20 mouse cellular contexts compared by ENCODE assay signal in genomic region chr4:83018111-83019105, GRCm38 (mm10). TPM values are rescaled to one million over a fixed set of nuclear protein-coding genes. Genes with fewer than 3 reads are reported as not detected.
DNase-seq lines count a peak whose midpoint lies in the region; ATAC-seq and TF ChIP-seq lines count a peak whose summit lies in the region.
"Had no signal": no experiment of that assay in that cellular context is flagged by ENCODE, and none has a peak within 500 bp of the region (broad histone marks: within the 10 kb centered on the region; RNA-seq: fewer than 3 reads in every experiment).

No protein-coding gene starts in this region.

- H3K9me3 ChIP-seq in forebrain, embryonic 16.5 days (ENCODE audit: control insufficient read depth, low read length), result no peaks in the 10 kb centered on the region
- H3K9me3 ChIP-seq in forebrain, embryonic 12.5 days, result no peaks in the 10 kb centered on the region
- H3K9me3 ChIP-seq in lung, embryonic 14.5 days (ENCODE audit: low read depth, low read length), result no peaks in the 10 kb centered on the region
- no peaks in the 10 kb centered on the region for H3K9me3 ChIP-seq in neural tube, embryonic 15.5 days (replicated peaks)
- H3K9me3 ChIP-seq: heart, embryonic 10.5 days; liver, embryonic 12.5 days had no signal

- peaks cover 17% of the 10 kb centered on the region for H3K4me1 ChIP-seq in forebrain, embryonic 16.5 days (replicated peaks; ENCODE audit: control insufficient read depth, insufficient read depth, low read length)
- peaks cover 17% of the 10 kb centered on the region for H3K4me1 ChIP-seq in forebrain, embryonic 12.5 days
- no peaks in the 10 kb centered on the region for H3K4me1 ChIP-seq in lung, embryonic 14.5 days (ENCODE audit: insufficient read depth)
- peaks cover 14% of the 10 kb centered on the region for H3K4me1 ChIP-seq in neural tube, embryonic 15.5 days
- H3K4me1 ChIP-seq: liver, embryonic 12.5 days had no signal

- no peak overlapping the region for H3K9ac ChIP-seq in forebrain, embryonic 16.5 days (replicated peaks; ENCODE audit: low read depth, low read length)
- no peak overlapping the region for H3K9ac ChIP-seq in forebrain, embryonic 12.5 days
- H3K9ac ChIP-seq in lung, embryonic 14.5 days, result no peak overlapping the region
- H3K9ac ChIP-seq in neural tube, embryonic 15.5 days (replicated peaks), result no peak overlapping the region
- H3K9ac ChIP-seq: liver, embryonic 12.5 days had no signal

- intact Hi-C loops in left cerebral cortex, postnatal 14 days (cut with DNase I), result no loop called here

- H3K27ac ChIP-seq in forebrain, embryonic 16.5 days (ENCODE audit: low read length), result no peak overlapping the region
- H3K27ac ChIP-seq in forebrain, embryonic 12.5 days, result no peak overlapping the region
- no peak overlapping the region for H3K27ac ChIP-seq in lung, embryonic 14.5 days (ENCODE audit: low read depth)
- H3K27ac ChIP-seq in neural tube, embryonic 15.5 days (replicated peaks), result no peak overlapping the region
- H3K27ac ChIP-seq: heart, embryonic 10.5 days; layer of hippocampus, adult 2 months; liver, embryonic 12.5 days; macrophage had no signal

- H3K27me3 ChIP-seq in forebrain, embryonic 16.5 days (replicated peaks; ENCODE audit: control insufficient read depth, insufficient read depth, low read length), result no peaks in the 10 kb centered on the region
- H3K27me3 ChIP-seq in forebrain, embryonic 12.5 days, result peaks cover 10% of the 10 kb centered on the region
- H3K27me3 ChIP-seq in lung, embryonic 14.5 days (ENCODE audit: insufficient read depth, low read length), result no peaks in the 10 kb centered on the region
- H3K27me3 ChIP-seq in neural tube, embryonic 15.5 days (replicated peaks), result no peaks in the 10 kb centered on the region
- H3K27me3 ChIP-seq: liver, embryonic 12.5 days had no signal

- 0 out of 2 replicates have a peak, but pooled peaks have one; percentile 26 for ATAC-seq in forebrain, embryonic 16.5 days
- no peak for ATAC-seq in forebrain, embryonic 12.5 days (ENCODE audit: low FRiP score)
- ATAC-seq in lung, embryonic 14.5 days (ENCODE audit: insufficient read depth), result no peak
- peak; percentile 68 for ATAC-seq in neural tube, embryonic 15.5 days (ENCODE audit: low FRiP score)
- ATAC-seq: liver, embryonic 12.5 days had no signal

- H3K4me3 ChIP-seq in forebrain, embryonic 16.5 days (replicated peaks; ENCODE audit: low read length), result no peak overlapping the region
- no peak overlapping the region for H3K4me3 ChIP-seq in forebrain, embryonic 12.5 days (replicated peaks)
- H3K4me3 ChIP-seq in lung, embryonic 14.5 days (ENCODE audit: low read depth, low read length), result no peak overlapping the region
- H3K4me3 ChIP-seq in neural tube, embryonic 15.5 days (replicated peaks), result no peak overlapping the region
- H3K4me3 ChIP-seq: heart, embryonic 10.5 days; layer of hippocampus, adult 2 months; liver, embryonic 12.5 days; myocyte had no signal

- DNase-seq in lung, embryonic 14.5 days, result peak; percentile 79
- DNase-seq in lung, postnatal 4 days, result no peak
- peak; percentile 87 for DNase-seq in Muller cell, postnatal 12 days (ENCODE audit: inconsistent ontology term)
- DNase-seq in left cerebral cortex, postnatal 14 days (ENCODE audit: low spot score in 2 of 2), result no peak
- DNase-seq: cerebellum, adult 9-11 months; gastrocnemius, postnatal 36 days; heart, postnatal 10 days; kidney, adult 18-20 months; spleen, adult 18-20 months; thymus, adult 18-20 months had no signal

- WGBS in forebrain, embryonic 16.5 days, result 21% methylated on average over 8 of the region's 8 CpGs
- WGBS in forebrain, embryonic 12.5 days, result 30% methylated on average over 8 of the region's 8 CpGs
- 59% methylated on average over 8 of the region's 8 CpGs for WGBS in lung, embryonic 14.5 days
- WGBS in neural tube, embryonic 15.5 days, result 34% methylated on average over 8 of the region's 8 CpGs

- no peak for TF ChIP-seq CTCF in lung, embryonic 14.5 days (IDR thresholded peaks at IDR 0.05; ENCODE audit: low read depth)

- H3K4me2 ChIP-seq in forebrain, embryonic 16.5 days (ENCODE audit: low read length), result no peak overlapping the region
- H3K4me2 ChIP-seq in forebrain, embryonic 12.5 days, result no peak overlapping the region
- no peak overlapping the region for H3K4me2 ChIP-seq in lung, embryonic 14.5 days
- no peak overlapping the region for H3K4me2 ChIP-seq in neural tube, embryonic 15.5 days
- H3K4me2 ChIP-seq: liver, embryonic 12.5 days; midbrain, embryonic 11.5 days had no signal

- no peaks in the 10 kb centered on the region for H3K36me3 ChIP-seq in forebrain, embryonic 16.5 days (ENCODE audit: control insufficient read depth, insufficient read depth)
- no peaks in the 10 kb centered on the region for H3K36me3 ChIP-seq in forebrain, embryonic 12.5 days (replicated peaks)
- peaks cover 21% of the 10 kb centered on the region for H3K36me3 ChIP-seq in lung, embryonic 14.5 days (ENCODE audit: insufficient read depth)
- no peaks in the 10 kb centered on the region for H3K36me3 ChIP-seq in neural tube, embryonic 15.5 days
- H3K36me3 ChIP-seq: liver, embryonic 12.5 days had no signal

RNA-seq across cellular contexts. Expression of gene Frem1, which starts 33.7 kb away (rescaled TPM):
- polyA plus RNA-seq in forebrain, embryonic 16.5 days (2015; fragmentation: Nextera tagmentation; extraction: Ambion mirVana), result 1.3 and 1.7 TPM in 2 replicates
- 4.1 and 5.0 TPM in 2 replicates for polyA plus RNA-seq in forebrain, embryonic 12.5 days (2016; fragmentation: Nextera tagmentation; extraction: Ambion mirVana)
- polyA plus RNA-seq in lung, embryonic 14.5 days (2014; fragmentation: Nextera tagmentation; extraction: Ambion mirVana), result 58.2 and 59.1 TPM in 2 replicates
- 1.4 and 2.2 TPM in 2 replicates for polyA plus RNA-seq in neural tube, embryonic 15.5 days (2015; fragmentation: Nextera tagmentation; extraction: Ambion mirVana)
- total RNA-seq in left cerebral cortex, postnatal 14 days (2021), result 1 to 10 TPM; 2.3 to 2.4 TPM
- polyA plus RNA-seq: C2C12, macrophage had no signal

Comparison
In these comparisons a context has a peak if more than half of its experiments do, and no peak if none do; other contexts are left out.
1. ATAC-seq: peak in forebrain, embryonic 16.5 days (single experiment) and neural tube, embryonic 15.5 days (single experiment); none in forebrain, embryonic 12.5 days (single experiment) and lung, embryonic 14.5 days (single experiment).
2. DNase-seq: peak in lung, embryonic 14.5 days (single experiment) and Muller cell, postnatal 12 days (single experiment); none in lung, postnatal 4 days (0 of 2) and left cerebral cortex, postnatal 14 days (0 of 2).